Mouse (Mus musculus) spleen, adult 2 months (tissue): Measurements from ENCODE around the gene Rgs3. TPM values are rescaled to one million over a fixed set of nuclear protein-coding genes. Genes with fewer than 3 reads are reported as not detected.

Experiments
- DNase-seq, 2 experiments: peaks; one replicate each; pipeline versions ENCODE4 v3.0.0 to v3.0.0-alpha.2; 2012 to 2021; ENCODE audit warnings: low spot score in 2 of 2, low read depth in 1 of 2
- H3K27ac ChIP-seq: fragments of 200-500 bp; 2 replicates; pipeline ENCODE4 v1.5.1; 2012; ENCODE audit warnings: low read length, inconsistent platforms; ENCODE audit not compliant: insufficient read depth
- H3K27me3 ChIP-seq: fragments of 200-500 bp; 2 replicates; pipeline ENCODE4 v1.6.1; 2012; ENCODE audit warnings: mild to moderate bottlenecking, moderate library complexity, low read length, inconsistent platforms; ENCODE audit not compliant: control insufficient read depth, insufficient read depth
- H3K36me3 ChIP-seq: fragments of 200-500 bp; 2 replicates; pipeline ENCODE4 v1.6.1; 2012; ENCODE audit warnings: mild to moderate bottlenecking, low read length, inconsistent platforms; ENCODE audit not compliant: control insufficient read depth, insufficient read depth
- H3K4me1 ChIP-seq: fragments of 200-500 bp; 2 replicates; pipeline ENCODE4 v1.6.1; 2011; ENCODE audit warnings: inconsistent platforms; ENCODE audit not compliant: control insufficient read depth, insufficient read depth, insufficient read length
- H3K4me3 ChIP-seq: fragments of 200-500 bp; 2 replicates; pipeline ENCODE4 v1.5.1; 2011; ENCODE audit warnings: mild to moderate bottlenecking, inconsistent platforms; ENCODE audit not compliant: insufficient read depth, insufficient read length; ENCODE audit errors: extremely low read depth
- CTCF ChIP-seq: fragments of 200-500 bp; IDR thresholded peaks from 2 replicates; pipeline ENCODE4 v1.5.1; 2011; ENCODE audit warnings: mild to moderate bottlenecking, inconsistent platforms; ENCODE audit not compliant: insufficient read depth, insufficient read length, insufficient replicate concordance; ENCODE audit errors: extremely low read depth
- POLR2A ChIP-seq: fragments of 200-500 bp; IDR thresholded peaks from 2 replicates; pipeline ENCODE4 v1.6.1; 2011; ENCODE audit warnings: low read depth, low read length, inconsistent platforms
- WGBS: fragments of 180-500 bp; shearing (Covaris S2); methylation state at CpG from one replicate; pipeline ENCODE4 v1.1.7; 2018; 5-methylcytosine and 5-hydroxymethylcytosine counted together
- polyA plus RNA-seq: library from polyadenylated mRNA; depleted of rRNA; stranded (reverse); fragments of >200 nt; gene quantifications from 2 replicates; pipeline ENCODE4 v1.2.3, GENCODE M21; 2012

Rgs3 gene
- polyA plus RNA-seq, 1 experiment: 51.7 TPM

DNA sequence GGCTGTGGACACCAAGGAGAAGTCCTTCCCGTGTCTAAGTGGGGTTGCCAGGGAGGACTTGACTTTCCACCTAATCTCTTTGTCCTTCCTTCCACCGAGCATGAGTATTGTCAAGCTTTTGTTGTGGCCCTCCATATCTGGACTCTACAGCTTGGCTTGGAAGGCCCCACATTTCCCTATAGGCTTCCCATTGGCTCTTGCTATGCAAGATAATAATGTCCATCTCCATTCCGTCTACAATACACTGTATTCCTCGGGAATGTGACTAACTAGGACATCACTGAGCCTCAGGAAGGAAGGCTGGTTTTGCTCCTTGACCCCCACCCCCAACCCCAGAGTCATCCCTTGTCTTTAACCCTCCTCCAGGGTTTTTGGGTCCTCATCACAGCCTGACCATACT is 44.0 kb downstream of the Rgs3 start:
- no peaks in the 10 kb centered on the region for H3K36me3 ChIP-seq
- no peak overlapping the region for H3K27ac ChIP-seq
- no peak for DNase-seq
- 85% methylated on average over 4 of the region's 4 CpGs for WGBS
- H3K4me1 ChIP-seq: no peaks in the 10 kb centered on the region
- no peaks in the 10 kb centered on the region for H3K27me3 ChIP-seq
- no peak overlapping the region for H3K4me3 ChIP-seq
- TF ChIP-seq POLR2A: no peak
- TF ChIP-seq CTCF: no peak

DNA sequence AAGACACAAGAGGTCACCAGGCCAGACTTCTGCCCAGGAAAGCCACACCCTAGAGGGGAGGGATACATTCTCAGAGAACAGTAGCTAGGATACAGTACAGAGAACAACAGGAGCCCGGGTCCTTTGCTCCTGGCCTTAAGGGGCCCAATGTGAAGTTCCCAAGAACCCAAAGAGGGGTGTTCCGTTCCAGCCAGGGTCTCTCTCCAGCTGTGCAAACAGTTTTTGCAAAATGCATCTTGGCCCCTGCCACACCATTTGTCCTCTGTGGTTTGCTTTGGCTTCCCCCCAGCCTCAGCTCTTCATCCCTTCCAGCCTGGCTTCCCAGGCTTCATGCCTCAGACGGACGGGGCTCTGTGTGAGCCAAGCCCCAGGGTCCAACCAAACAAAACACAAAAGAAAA is 44.4 kb downstream of the Rgs3 start:
- Histone ChIP-seq H3K27me3 (no peaks in the 10 kb centered on the region), H3K27ac (no peak overlapping the region), H3K4me1 (no peaks in the 10 kb centered on the region), H3K4me3 (no peak overlapping the region), H3K36me3 (no peaks in the 10 kb centered on the region)
- no peak for TF ChIP-seq CTCF
- TF ChIP-seq POLR2A: no peak
- WGBS: 86% methylated on average over 4 of the region's 4 CpGs
- no peak for DNase-seq

DNA sequence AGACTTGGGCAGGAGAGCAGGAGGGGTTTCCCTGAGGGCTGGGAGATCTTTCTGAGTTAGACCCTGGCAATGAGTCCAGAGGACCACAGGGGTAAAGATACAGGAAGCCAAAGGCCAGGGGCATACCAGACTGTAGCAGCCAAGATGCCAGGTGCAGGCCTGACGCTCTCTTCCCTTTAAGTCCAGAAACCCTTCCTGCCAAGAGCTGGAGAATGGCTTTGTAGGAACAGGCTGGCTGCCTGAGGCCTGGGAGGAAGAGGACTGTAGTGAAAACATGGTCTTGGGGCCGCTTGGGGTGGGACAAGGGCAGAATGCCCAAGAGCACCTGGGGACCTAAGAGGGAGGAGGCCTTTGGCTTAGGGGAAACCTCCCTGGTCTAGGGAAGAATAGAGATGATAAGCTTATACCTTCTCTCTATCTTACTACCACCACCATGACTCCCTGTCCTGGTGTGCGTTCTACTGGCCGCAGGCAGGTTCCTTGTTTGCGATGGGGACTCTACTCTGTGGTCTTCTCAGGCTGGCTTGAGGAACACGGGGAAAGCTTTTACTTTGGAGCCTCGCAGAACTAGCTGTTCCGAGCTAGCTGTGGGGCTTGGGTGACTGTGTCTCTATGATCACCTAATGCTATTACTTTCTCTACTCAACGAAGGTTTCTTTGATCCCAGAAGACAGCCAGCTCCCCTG is 46.4 kb downstream of the Rgs3 start:
- no peaks in the 10 kb centered on the region for H3K27me3 ChIP-seq
- H3K27ac ChIP-seq: no peak overlapping the region
- 88% methylated on average over 9 of the region's 9 CpGs for WGBS
- no peak for DNase-seq
- H3K4me1 ChIP-seq: no peaks in the 10 kb centered on the region
- no peak overlapping the region for H3K4me3 ChIP-seq
- no peaks in the 10 kb centered on the region for H3K36me3 ChIP-seq
- TF ChIP-seq CTCF (no peak), POLR2A (no peak)

DNA sequence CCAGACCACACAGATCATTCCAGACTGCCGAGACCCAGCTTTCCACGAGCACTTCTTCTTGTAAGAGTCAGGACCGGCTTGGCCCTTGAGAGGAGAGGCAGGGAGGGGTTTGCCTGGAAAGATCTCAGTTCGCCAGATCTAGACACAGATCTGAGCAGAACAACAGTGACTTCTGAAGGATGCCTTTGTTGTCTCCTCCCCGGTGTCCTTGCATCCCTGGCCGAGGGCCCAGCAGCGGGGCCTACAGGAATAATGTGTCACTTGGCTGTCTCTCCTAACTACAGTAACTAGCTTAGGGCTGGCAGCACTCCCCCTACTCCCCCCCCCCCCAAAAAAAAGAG is 46.9 kb downstream of the Rgs3 start:
- 89% methylated on average over 7 of the region's 7 CpGs for WGBS
- H3K36me3 ChIP-seq: no peaks in the 10 kb centered on the region
- H3K4me3 ChIP-seq: no peak overlapping the region
- no peak for DNase-seq
- H3K27me3 ChIP-seq: no peaks in the 10 kb centered on the region
- no peak overlapping the region for H3K27ac ChIP-seq
- TF ChIP-seq CTCF (no peak), POLR2A (no peak)
- no peaks in the 10 kb centered on the region for H3K4me1 ChIP-seq

DNA sequence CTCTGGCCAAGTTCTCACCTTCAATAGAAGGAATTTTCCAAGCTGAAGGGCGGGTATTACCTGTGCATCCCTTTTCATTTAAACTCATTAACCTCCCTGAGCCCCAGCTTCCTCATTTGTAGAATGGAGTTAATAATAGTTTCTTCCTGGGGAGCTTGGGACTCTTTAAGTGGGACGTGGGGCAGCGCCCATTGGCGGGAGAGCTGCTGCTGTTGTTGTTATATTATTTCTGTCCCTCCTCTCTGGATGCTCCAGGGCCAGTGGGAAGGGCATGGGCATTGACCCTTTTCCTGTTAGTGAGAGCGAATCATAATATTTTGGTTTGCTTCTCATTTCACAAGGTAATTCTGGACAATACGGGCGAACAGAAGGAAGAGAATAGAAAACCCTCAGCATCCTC is 47.3 kb downstream of the Rgs3 start:
- DNase-seq: no peak
- 75% methylated on average over 7 of the region's 7 CpGs for WGBS
- H3K27me3 ChIP-seq: no peaks in the 10 kb centered on the region
- H3K4me1 ChIP-seq: no peaks in the 10 kb centered on the region
- TF ChIP-seq CTCF (no peak), POLR2A (no peak)
- H3K27ac ChIP-seq: no peak overlapping the region
- H3K36me3 ChIP-seq: no peaks in the 10 kb centered on the region
- no peak overlapping the region for H3K4me3 ChIP-seq

DNA sequence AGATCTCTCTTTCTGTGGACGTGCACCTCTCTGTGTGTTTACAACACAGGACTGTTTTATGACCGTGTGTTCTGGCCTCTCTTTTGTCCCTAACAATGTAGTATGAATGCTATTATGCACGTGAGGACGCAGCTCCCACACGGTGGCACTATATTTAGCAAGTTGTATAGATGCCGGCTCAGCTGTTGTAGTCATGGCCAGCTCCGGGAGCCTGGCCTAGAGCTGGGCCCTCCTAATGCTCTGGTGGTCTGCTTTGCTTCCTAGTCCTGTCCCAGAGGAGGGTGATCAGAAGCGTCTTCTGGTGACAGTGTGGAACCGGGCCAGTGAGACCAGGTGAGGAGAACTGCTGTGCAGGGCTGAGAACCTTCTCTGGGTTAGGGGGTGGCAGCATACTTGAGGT is 47.7 kb downstream of the Rgs3 start:
- WGBS: 38% methylated on average over 9 of the region's 9 CpGs
- TF ChIP-seq CTCF: no peak; the same call in 1 of the 2 replicates
- TF ChIP-seq POLR2A: no peak
- Histone ChIP-seq H3K27me3 (no peaks in the 10 kb centered on the region), H3K27ac (no peak overlapping the region), H3K4me3 (no peak overlapping the region), H3K36me3 (no peaks in the 10 kb centered on the region), H3K4me1 (no peaks in the 10 kb centered on the region)
- DNase-seq: no peak

DNA sequence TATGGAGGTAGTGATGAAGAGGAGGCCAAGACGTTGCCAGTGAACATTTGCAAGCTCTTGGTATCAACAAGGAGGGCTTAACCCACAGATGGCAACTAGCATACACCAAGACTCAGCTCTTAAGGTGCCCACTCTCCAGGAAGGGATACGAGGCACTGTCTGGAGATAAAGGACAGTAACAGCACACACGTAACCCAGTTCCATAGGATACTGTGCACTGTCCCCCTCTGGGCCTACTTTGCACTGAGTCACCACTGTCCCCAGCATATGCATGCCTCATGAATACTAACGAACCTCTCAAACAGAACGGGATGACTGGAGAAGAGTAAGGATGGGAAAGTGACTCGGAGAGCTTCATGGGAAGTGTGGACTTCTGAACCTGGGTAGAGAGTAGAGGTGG is 48.2 kb downstream of the Rgs3 start:
- no peak overlapping the region for H3K4me3 ChIP-seq
- H3K27me3 ChIP-seq: no peaks in the 10 kb centered on the region
- TF ChIP-seq POLR2A: no peak
- no peak for TF ChIP-seq CTCF
- no peaks in the 10 kb centered on the region for H3K4me1 ChIP-seq
- H3K36me3 ChIP-seq: no peaks in the 10 kb centered on the region
- no peak overlapping the region for H3K27ac ChIP-seq
- DNase-seq: no peak
- WGBS: 86% methylated on average over 6 of the region's 6 CpGs
